Mouse (Mus musculus): ENCODE results near the gene Trim28.

GRCm38 (mm10) chr7:13053001-13053400 lies 54.1 kb downstream of the Trim28 start:
- TF ChIP-seq CTCF (IDR thresholded peaks at IDR 0.05; ENCODE audit: borderline replicate concordance, insufficient read depth, low read length) (no peak), POLR2A (IDR thresholded peaks at IDR 0.05; ENCODE audit: low read depth, low read length) (no peak)
